9 mouse cellular contexts compared by ENCODE assay signal in genomic region chr2:120244679-120245420, GRCm38 (mm10). TPM values are rescaled to one million over a fixed set of nuclear protein-coding genes. Genes with fewer than 3 reads are reported as not detected.
DNase-seq lines count a peak whose midpoint lies in the region; ATAC-seq lines count a peak whose summit lies in the region.
"Had no signal": no experiment of that assay in that cellular context is flagged by ENCODE, and none has a peak within 500 bp of the region (broad histone marks: within the 10 kb centered on the region; RNA-seq: fewer than 3 reads in every experiment).

Gene Pla2g4e, minus strand, starts transcription at chr2:120245335.

- H3K36me3 ChIP-seq in kidney, embryonic 16.5 days (ENCODE audit: insufficient read depth, low read length), result no peaks in the 10 kb centered on the region
- no peaks in the 10 kb centered on the region for H3K36me3 ChIP-seq in hindbrain, embryonic 16.5 days (ENCODE audit: control insufficient read depth, insufficient read depth, low read length)
- H3K36me3 ChIP-seq in liver, embryonic 16.5 days (ENCODE audit: control insufficient read depth, insufficient read depth), result no peaks in the 10 kb centered on the region
- H3K36me3 ChIP-seq in stomach, embryonic 14.5 days (ENCODE audit: control insufficient read depth, insufficient read depth, low read length), result no peaks in the 10 kb centered on the region

- peak within 1 kb of the TSS; percentile 72 for H3K4me2 ChIP-seq in kidney, embryonic 16.5 days (replicated peaks; ENCODE audit: low read depth, low read length)
- peak within 1 kb of the TSS; percentile 83 for H3K4me2 ChIP-seq in hindbrain, embryonic 16.5 days (ENCODE audit: low read length)
- peak within 1 kb of the TSS; percentile 32 for H3K4me2 ChIP-seq in liver, embryonic 16.5 days (ENCODE audit: low read depth, low read length)
- H3K4me2 ChIP-seq in stomach, embryonic 14.5 days (replicated peaks; ENCODE audit: low read depth, low read length), result peak within 1 kb of the TSS; percentile 74

- ATAC-seq in kidney, embryonic 16.5 days (ENCODE audit: low FRiP score, low TSS enrichment), result no peak
- peak; percentile 90 for ATAC-seq in hindbrain, embryonic 16.5 days
- ATAC-seq in liver, embryonic 16.5 days (ENCODE audit: low read depth), result no peak
- ATAC-seq in stomach, embryonic 14.5 days (ENCODE audit: insufficient number of reproducible peaks, insufficient read depth, low FRiP score, low read depth), result no peak; the same call in 1 of the 2 replicates

- WGBS in kidney, embryonic 16.5 days, result 4% methylated on average over 27 of the region's 27 CpGs
- 3% methylated on average over 27 of the region's 27 CpGs for WGBS in hindbrain, embryonic 16.5 days
- WGBS in liver, embryonic 16.5 days (ENCODE audit: insufficient replicate concordance), result 6% methylated on average over 27 of the region's 27 CpGs
- 4% methylated on average over 27 of the region's 27 CpGs for WGBS in stomach, embryonic 14.5 days

- H3K9ac ChIP-seq in kidney, embryonic 16.5 days (replicated peaks; ENCODE audit: low read length), result peak within 1 kb of the TSS; percentile 46
- H3K9ac ChIP-seq in hindbrain, embryonic 16.5 days (ENCODE audit: low read depth, low read length), result peak within 1 kb of the TSS; percentile 72
- H3K9ac ChIP-seq in liver, embryonic 16.5 days (ENCODE audit: low read depth, low read length), result no peak within 1 kb of the TSS
- no peak within 1 kb of the TSS for H3K9ac ChIP-seq in stomach, embryonic 14.5 days (replicated peaks; ENCODE audit: low read depth, low read length)

- no peak for DNase-seq in kidney, postnatal 36 days
- peak; percentile 66 to 67 for DNase-seq in cerebellum, postnatal 10 days
- peak; percentile 45 to 66 for DNase-seq in frontal cortex, postnatal 36 days (ENCODE audit: low spot score in 2 of 2)
- DNase-seq in ovary, postnatal 36 days (ENCODE audit: low spot score), result no peak

- H3K4me1 ChIP-seq in kidney, embryonic 16.5 days (ENCODE audit: insufficient read depth, low read length), result peaks cover 4% of the 10 kb centered on the region; the same call in 1 of the 2 replicates
- peaks cover 5% of the 10 kb centered on the region for H3K4me1 ChIP-seq in hindbrain, embryonic 16.5 days (ENCODE audit: control insufficient read depth, insufficient read depth, low read depth, low read length)
- H3K4me1 ChIP-seq in liver, embryonic 16.5 days (ENCODE audit: control insufficient read depth, low read depth, low read length), result no peaks in the 10 kb centered on the region
- no peaks in the 10 kb centered on the region for H3K4me1 ChIP-seq in stomach, embryonic 14.5 days (ENCODE audit: control insufficient read depth, insufficient read depth, low read length)

- H3K27me3 ChIP-seq in kidney, embryonic 16.5 days (ENCODE audit: insufficient read depth, low read length), result peaks cover 7% of the 10 kb centered on the region; the same call in 1 of the 2 replicates
- H3K27me3 ChIP-seq in hindbrain, embryonic 16.5 days (replicated peaks; ENCODE audit: control insufficient read depth, insufficient read depth, low read length), result no peaks in the 10 kb centered on the region
- peaks cover 34% of the 10 kb centered on the region for H3K27me3 ChIP-seq in liver, embryonic 16.5 days (ENCODE audit: control insufficient read depth, insufficient read depth, low read depth, low read length)
- no peaks in the 10 kb centered on the region for H3K27me3 ChIP-seq in stomach, embryonic 14.5 days (ENCODE audit: control insufficient read depth, insufficient read depth, low read length)
- H3K27me3 ChIP-seq: CH12.LX had no signal

- no peak within 1 kb of the TSS for H3K27ac ChIP-seq in kidney, embryonic 16.5 days (ENCODE audit: low read length)
- peak within 1 kb of the TSS; percentile 88 for H3K27ac ChIP-seq in hindbrain, embryonic 16.5 days (ENCODE audit: low read depth, low read length)
- H3K27ac ChIP-seq in liver, embryonic 16.5 days (ENCODE audit: low read length), result no peak within 1 kb of the TSS
- no peak within 1 kb of the TSS for H3K27ac ChIP-seq in stomach, embryonic 14.5 days (ENCODE audit: low read length)

- H3K4me3 ChIP-seq in kidney, embryonic 16.5 days (ENCODE audit: low read length), result peak within 1 kb of the TSS; percentile 36
- peak within 1 kb of the TSS; percentile 47 for H3K4me3 ChIP-seq in hindbrain, embryonic 16.5 days (ENCODE audit: low read length)
- H3K4me3 ChIP-seq in liver, embryonic 16.5 days (ENCODE audit: low read depth, low read length), result 0 out of 2 replicates have a peak within 1 kb of the TSS, but pooled peaks have one; percentile 15
- peak within 1 kb of the TSS; percentile 30 for H3K4me3 ChIP-seq in stomach, embryonic 14.5 days (ENCODE audit: low read depth, low read length)

- H3K9me3 ChIP-seq in kidney, embryonic 16.5 days (ENCODE audit: low read length), result no peaks in the 10 kb centered on the region
- H3K9me3 ChIP-seq in hindbrain, embryonic 16.5 days (ENCODE audit: control insufficient read depth, low read length), result no peaks in the 10 kb centered on the region
- no peaks in the 10 kb centered on the region for H3K9me3 ChIP-seq in liver, embryonic 16.5 days (replicated peaks; ENCODE audit: control insufficient read depth, low read length)
- H3K9me3 ChIP-seq in stomach, embryonic 14.5 days (ENCODE audit: control insufficient read depth, low read depth, low read length), result no peaks in the 10 kb centered on the region

RNA-seq across cellular contexts. Expression of gene Pla2g4e, which starts in this region (rescaled TPM):
- 0.05 TPM in 1 of 2 replicates, not detected in the other for polyA plus RNA-seq in kidney, embryonic 16.5 days (2015; fragmentation: Nextera tagmentation; extraction: Ambion mirVana)
- polyA plus RNA-seq in hindbrain, embryonic 16.5 days (2015; fragmentation: Nextera tagmentation; extraction: Ambion mirVana), result 5.1 and 5.7 TPM in 2 replicates
- not detected in 2 replicates for polyA plus RNA-seq in liver, embryonic 16.5 days (2015; fragmentation: Nextera tagmentation; extraction: Ambion mirVana)
- 0.27 and 0.43 TPM in 2 replicates for polyA plus RNA-seq in stomach, embryonic 14.5 days (2014; fragmentation: Nextera tagmentation; extraction: Ambion mirVana)

Comparison
In these comparisons a context has a peak if more than half of its experiments do, and no peak if none do; other contexts are left out.
1. H3K4me2 ChIP-seq: peak in every context shown above with its lines; median percentile 83 in hindbrain, embryonic 16.5 days; 74 in stomach, embryonic 14.5 days; 72 in kidney, embryonic 16.5 days; 32 in liver, embryonic 16.5 days.
2. H3K9ac ChIP-seq: peak in kidney, embryonic 16.5 days (single experiment) and hindbrain, embryonic 16.5 days (single experiment); none in liver, embryonic 16.5 days (single experiment) and stomach, embryonic 14.5 days (single experiment).
3. DNase-seq: peak in cerebellum, postnatal 10 days (2 of 2) and frontal cortex, postnatal 36 days (2 of 2); none in kidney, postnatal 36 days (0 of 2) and ovary, postnatal 36 days (single experiment).
4. Peak in every context shown above with its lines, with median percentiles within 50 percentile points of each other: H3K4me3 ChIP-seq.